Mouse (Mus musculus): ENCODE measurements at regions not wholly inside any gene's neighbourhood (a gene's known extent, or its start where the extent isn't known, plus 50 kb on each side); places are given as distances from the start of the nearest gene placed in this dataset.
A peak's percentile ranks its signal among the peaks of the same experiment; 100 is the strongest.

GRCm38 (mm10) chr9:52368911-52369310 is 200.5 kb upstream of the Zc3h12c start:
- no peak overlapping the region for H3K4me3 ChIP-seq (ENCODE audit: insufficient read depth in 1 of 2, low read depth in 2 of 2, low read length in 2 of 2)
- no peak for DNase-seq (ENCODE audit: low read depth in 3 of 3, low spot score in 3 of 3)
- H3K4me2 ChIP-seq (ENCODE audit: low read depth), result no peak overlapping the region
- H3K4me1 ChIP-seq (replicated peaks; ENCODE audit: control insufficient read depth in 2 of 2, insufficient read depth in 2 of 2, low read length in 1 of 2), result peaks cover 0 to 4% of the 10 kb centered on the region in 2 experiments; a peak in 1 of 4 replicates
- 65% methylated on average over 9 of the region's 9 CpGs for WGBS (ENCODE audit: insufficient replicate concordance)
- H3K9ac ChIP-seq (replicated peaks), result no peak overlapping the region
- H3K27me3 ChIP-seq (ENCODE audit: control insufficient read depth, insufficient read depth, low read length), result no peaks in the 10 kb centered on the region
- no peaks in the 10 kb centered on the region for H3K9me3 ChIP-seq (ENCODE audit: control insufficient read depth, low read length)
- no peak for TF ChIP-seq EP300 (IDR thresholded peaks at IDR 0.05; ENCODE audit: low read depth)
- no peak for TF ChIP-seq CTCF (IDR thresholded peaks at IDR 0.05; ENCODE audit: low read depth)
- no peaks in the 10 kb centered on the region for H3K36me3 ChIP-seq (replicated peaks; ENCODE audit: control insufficient read depth, insufficient read depth, low read depth)
- ATAC-seq (ENCODE audit: insufficient read depth), result no peak
- H3K27ac ChIP-seq, result no peak overlapping the region

- Histone ChIP-seq H3K4me2 (ENCODE audit: low read depth) (no peak overlapping the region), H3K36me3 (replicated peaks; ENCODE audit: control insufficient read depth, insufficient read depth, low read depth) (no peaks in the 10 kb centered on the region), H3K4me3 (ENCODE audit: insufficient read depth in 1 of 2, low read depth in 2 of 2, low read length in 2 of 2) (no peak overlapping the region), H3K4me1 (replicated peaks; ENCODE audit: control insufficient read depth in 2 of 2, insufficient read depth in 2 of 2, low read length in 1 of 2) (peaks cover 0 to 4% of the 10 kb centered on the region in 2 experiments; a peak in 1 of 4 replicates), H3K27ac (no peak overlapping the region), H3K9me3 (ENCODE audit: control insufficient read depth, low read length) (no peaks in the 10 kb centered on the region), H3K9ac (replicated peaks) (no peak overlapping the region), H3K27me3 (ENCODE audit: control insufficient read depth, insufficient read depth, low read length) (no peaks in the 10 kb centered on the region)
- peak in 1 of 3 experiments; percentile 2 for DNase-seq (ENCODE audit: low read depth in 3 of 3, low spot score in 3 of 3)
- 9% methylated on average over 3 of the region's 3 CpGs for WGBS (ENCODE audit: insufficient replicate concordance)
- TF ChIP-seq CTCF (IDR thresholded peaks at IDR 0.05; ENCODE audit: low read depth), result no peak
- TF ChIP-seq EP300 (IDR thresholded peaks at IDR 0.05; ENCODE audit: low read depth), result no peak
- ATAC-seq (ENCODE audit: insufficient read depth), result no peak; the same call in 1 of the 2 replicates
Observed at GRCm38 (mm10) chr9:52368080-52368479, 199.7 kb upstream of the Zc3h12c start.

GRCm38 (mm10) chr9:52366046-52366445 is 197.7 kb upstream of the Zc3h12c start:
- Histone ChIP-seq H3K27me3 (ENCODE audit: control insufficient read depth, insufficient read depth, low read length) (no peaks in the 10 kb centered on the region), H3K4me1 (replicated peaks; ENCODE audit: control insufficient read depth in 2 of 2, insufficient read depth in 2 of 2, low read length in 1 of 2) (peaks cover 0 to 4% of the 10 kb centered on the region in 2 experiments; a peak in 1 of 4 replicates), H3K27ac (no peak overlapping the region), H3K9me3 (ENCODE audit: control insufficient read depth, low read length) (no peaks in the 10 kb centered on the region), H3K36me3 (replicated peaks; ENCODE audit: control insufficient read depth, insufficient read depth, low read depth) (no peaks in the 10 kb centered on the region), H3K9ac (replicated peaks) (no peak overlapping the region), H3K4me3 (ENCODE audit: insufficient read depth in 1 of 2, low read depth in 2 of 2, low read length in 2 of 2) (no peak overlapping the region), H3K4me2 (ENCODE audit: low read depth) (no peak overlapping the region)
- TF ChIP-seq CTCF (IDR thresholded peaks at IDR 0.05; ENCODE audit: low read depth) (no peak), EP300 (IDR thresholded peaks at IDR 0.05; ENCODE audit: low read depth) (no peak)
- 69% methylated on average over 9 of the region's 9 CpGs for WGBS (ENCODE audit: insufficient replicate concordance)
- ATAC-seq (ENCODE audit: insufficient read depth), result no peak
- no peak for DNase-seq (ENCODE audit: low read depth in 3 of 3, low spot score in 3 of 3)

- no peak for DNase-seq (ENCODE audit: low read depth in 3 of 3, low spot score in 3 of 3)
- H3K4me2 ChIP-seq (ENCODE audit: low read depth), result no peak overlapping the region
- H3K27me3 ChIP-seq (ENCODE audit: control insufficient read depth, insufficient read depth, low read length), result no peaks in the 10 kb centered on the region
- TF ChIP-seq CTCF (IDR thresholded peaks at IDR 0.05; ENCODE audit: low read depth) (no peak), EP300 (IDR thresholded peaks at IDR 0.05; ENCODE audit: low read depth) (no peak)
- no peak overlapping the region for H3K9ac ChIP-seq (replicated peaks)
- no peak overlapping the region for H3K27ac ChIP-seq
- H3K9me3 ChIP-seq (ENCODE audit: control insufficient read depth, low read length), result no peaks in the 10 kb centered on the region
- H3K4me3 ChIP-seq (ENCODE audit: insufficient read depth in 1 of 2, low read depth in 2 of 2, low read length in 2 of 2), result no peak overlapping the region
- H3K36me3 ChIP-seq (replicated peaks; ENCODE audit: control insufficient read depth, insufficient read depth, low read depth), result no peaks in the 10 kb centered on the region
- 0 out of 4 replicates have a peak, but pooled peaks cover 0 to 3% of the 10 kb centered on the region in 2 experiments for H3K4me1 ChIP-seq (replicated peaks; ENCODE audit: control insufficient read depth in 2 of 2, insufficient read depth in 2 of 2, low read length in 1 of 2)
- ATAC-seq (ENCODE audit: insufficient read depth), result no peak
- WGBS (ENCODE audit: insufficient replicate concordance), result 58% methylated on average over 2 of the region's 2 CpGs
Observed at GRCm38 (mm10) chr9:52361599-52361998, 193.2 kb upstream of the Zc3h12c start.

GRCm38 (mm10) chr9:52359416-52359815 is 191.0 kb upstream of the Zc3h12c start:
- DNase-seq (ENCODE audit: low read depth in 3 of 3, low spot score in 3 of 3) (no peak), ATAC-seq (ENCODE audit: insufficient read depth) (no peak)
- Histone ChIP-seq H3K4me3 (ENCODE audit: insufficient read depth in 1 of 2, low read depth in 2 of 2, low read length in 2 of 2) (no peak overlapping the region), H3K27ac (no peak overlapping the region), H3K27me3 (ENCODE audit: control insufficient read depth, insufficient read depth, low read length) (no peaks in the 10 kb centered on the region), H3K9ac (replicated peaks) (no peak overlapping the region), H3K36me3 (replicated peaks; ENCODE audit: control insufficient read depth, insufficient read depth, low read depth) (no peaks in the 10 kb centered on the region), H3K4me1 (replicated peaks; ENCODE audit: control insufficient read depth in 2 of 2, insufficient read depth in 2 of 2, low read length in 1 of 2) (0 out of 4 replicates have a peak, but pooled peaks cover 0 to 6% of the 10 kb centered on the region in 2 experiments), H3K9me3 (ENCODE audit: control insufficient read depth, low read length) (no peaks in the 10 kb centered on the region), H3K4me2 (ENCODE audit: low read depth) (no peak overlapping the region)
- WGBS (ENCODE audit: insufficient replicate concordance), result 43% methylated on average over 3 of the region's 3 CpGs
- no peak for TF ChIP-seq EP300 (IDR thresholded peaks at IDR 0.05; ENCODE audit: low read depth)
